Mouse (Mus musculus): Measurements from ENCODE around the gene Farp1. TPM values are rescaled to one million over a fixed set of nuclear protein-coding genes. Genes with fewer than 3 reads are reported as not detected.

Farp1 gene
- polyA plus RNA-seq, 1 experiment from 2014 or later = 8.8 TPM

GRCm38 (mm10) chr14:121093860-121094259, 58.9 kb downstream of the Farp1 start:
- no peak overlapping the region for H3K4me2 ChIP-seq
- ATAC-seq = no peak

GRCm38 (mm10) chr14:121097640-121098435, 62.8 kb downstream of the Farp1 start:
- Histone ChIP-seq H3K27ac (no peak overlapping the region), H3K9ac (no peak overlapping the region), H3K4me2 (no peak overlapping the region), H3K4me3 (no peak overlapping the region), H3K36me3 (no peaks in the 10 kb centered on the region), H3K27me3 (replicated peaks) (no peaks in the 10 kb centered on the region), H3K4me1 (peaks cover 18% of the 10 kb centered on the region), H3K9me3 (replicated peaks) (no peaks in the 10 kb centered on the region)
- 74% methylated on average over 12 of the region's 12 CpGs for WGBS (ENCODE audit: insufficient replicate concordance)
- no peak for ATAC-seq

More at GRCm38 (mm10) chr14:121093860-121094259, 58.9 kb downstream of the Farp1 start:
- H3K9ac ChIP-seq = no peak overlapping the region
- no peaks in the 10 kb centered on the region for H3K27me3 ChIP-seq (replicated peaks)
- no peaks in the 10 kb centered on the region for H3K9me3 ChIP-seq (replicated peaks)
- 71% methylated on average over 6 of the region's 6 CpGs for WGBS (ENCODE audit: insufficient replicate concordance)
- H3K4me3 ChIP-seq = no peak overlapping the region
- H3K27ac ChIP-seq = 0 out of 2 replicates have a peak overlapping the region, but pooled peaks have one; percentile 13
- peaks cover 10% of the 10 kb centered on the region for H3K36me3 ChIP-seq
- H3K4me1 ChIP-seq = peaks cover 14% of the 10 kb centered on the region; the same call in 1 of the 2 replicates

- WGBS (ENCODE audit: insufficient replicate concordance) = 69% methylated on average over 8 of the region's 8 CpGs
- no peak for ATAC-seq
Observed at GRCm38 (mm10) chr14:121099120-121099519, 64.1 kb downstream of the Farp1 start.

GRCm38 (mm10) chr14:121099876-121100275, 64.9 kb downstream of the Farp1 start:
- H3K27ac ChIP-seq = no peak overlapping the region
- H3K4me1 ChIP-seq = peaks cover 9% of the 10 kb centered on the region
- no peaks in the 10 kb centered on the region for H3K9me3 ChIP-seq (replicated peaks)
- no peak overlapping the region for H3K4me2 ChIP-seq
- ATAC-seq = no peak
- WGBS (ENCODE audit: insufficient replicate concordance) = 44% methylated on average over 2 of the region's 2 CpGs
- H3K4me3 ChIP-seq = no peak overlapping the region
- no peak overlapping the region for H3K9ac ChIP-seq
- no peaks in the 10 kb centered on the region for H3K27me3 ChIP-seq (replicated peaks)
- H3K36me3 ChIP-seq = peaks cover 2% of the 10 kb centered on the region; the same call in 1 of the 2 replicates

More at GRCm38 (mm10) chr14:121099120-121099519, 64.1 kb downstream of the Farp1 start:
- H3K9me3 ChIP-seq (replicated peaks) = no peaks in the 10 kb centered on the region
- no peaks in the 10 kb centered on the region for H3K27me3 ChIP-seq (replicated peaks)
- H3K36me3 ChIP-seq = peaks cover 2% of the 10 kb centered on the region; the same call in 1 of the 2 replicates
- H3K4me1 ChIP-seq = peaks cover 10% of the 10 kb centered on the region
- no peak overlapping the region for H3K4me2 ChIP-seq
- no peak overlapping the region for H3K4me3 ChIP-seq
- no peak overlapping the region for H3K9ac ChIP-seq
- no peak overlapping the region for H3K27ac ChIP-seq

GRCm38 (mm10) chr14:121100829-121101228, 65.8 kb downstream of the Farp1 start:
- Histone ChIP-seq H3K9ac (no peak overlapping the region), H3K4me3 (no peak overlapping the region), H3K36me3 (peaks cover 2% of the 10 kb centered on the region; the same call in 1 of the 2 replicates), H3K4me1 (peaks cover 9% of the 10 kb centered on the region), H3K4me2 (no peak overlapping the region), H3K27ac (no peak overlapping the region), H3K27me3 (replicated peaks) (no peaks in the 10 kb centered on the region), H3K9me3 (replicated peaks) (no peaks in the 10 kb centered on the region)
- 23% methylated on average over 2 of the region's 2 CpGs for WGBS (ENCODE audit: insufficient replicate concordance)
- ATAC-seq = no peak

- WGBS (ENCODE audit: insufficient replicate concordance) = 61% methylated on average over 5 of the region's 5 CpGs
- no peak overlapping the region for H3K9ac ChIP-seq
- no peak overlapping the region for H3K27ac ChIP-seq
- no peaks in the 10 kb centered on the region for H3K9me3 ChIP-seq (replicated peaks)
- no peaks in the 10 kb centered on the region for H3K27me3 ChIP-seq (replicated peaks)
- no peak for ATAC-seq
- peaks cover 12% of the 10 kb centered on the region for H3K4me1 ChIP-seq
- peaks cover 2% of the 10 kb centered on the region; the same call in 1 of the 2 replicates for H3K36me3 ChIP-seq
- no peak overlapping the region for H3K4me3 ChIP-seq
- H3K4me2 ChIP-seq = no peak overlapping the region
Observed at GRCm38 (mm10) chr14:121101531-121101930, 66.5 kb downstream of the Farp1 start.

GRCm38 (mm10) chr14:121102599-121102998, 67.6 kb downstream of the Farp1 start:
- Histone ChIP-seq H3K27ac (no peak overlapping the region), H3K36me3 (peaks cover 2% of the 10 kb centered on the region; the same call in 1 of the 2 replicates)
- WGBS (ENCODE audit: insufficient replicate concordance) = 71% methylated on average over 5 of the region's 5 CpGs

GRCm38 (mm10) chr14:121103459-121103858, 68.5 kb downstream of the Farp1 start:
- WGBS (ENCODE audit: insufficient replicate concordance) = 82% methylated on average over 9 of the region's 9 CpGs
- H3K4me2 ChIP-seq = no peak overlapping the region
- no peaks in the 10 kb centered on the region for H3K9me3 ChIP-seq (replicated peaks)

More at GRCm38 (mm10) chr14:121102599-121102998, 67.6 kb downstream of the Farp1 start:
- Histone ChIP-seq H3K9ac (no peak overlapping the region), H3K4me3 (no peak overlapping the region), H3K4me1 (peaks cover 18% of the 10 kb centered on the region; the same call in 1 of the 2 replicates), H3K9me3 (replicated peaks) (no peaks in the 10 kb centered on the region), H3K27me3 (replicated peaks) (no peaks in the 10 kb centered on the region), H3K4me2 (no peak overlapping the region)
- no peak for ATAC-seq

GRCm38 (mm10) chr14:121104760-121105329, 69.8 kb downstream of the Farp1 start:
- ATAC-seq = no peak
- Histone ChIP-seq H3K27me3 (replicated peaks) (no peaks in the 10 kb centered on the region), H3K4me1 (peaks cover 24% of the 10 kb centered on the region; the same call in 1 of the 2 replicates), H3K36me3 (peaks cover 2% of the 10 kb centered on the region; the same call in 1 of the 2 replicates), H3K9ac (no peak overlapping the region), H3K4me2 (no peak overlapping the region), H3K9me3 (replicated peaks) (no peaks in the 10 kb centered on the region), H3K4me3 (no peak overlapping the region), H3K27ac (no peak overlapping the region)
- 60% methylated on average over 7 of the region's 7 CpGs for WGBS (ENCODE audit: insufficient replicate concordance)

More at GRCm38 (mm10) chr14:121103459-121103858, 68.5 kb downstream of the Farp1 start:
- Histone ChIP-seq H3K4me3 (no peak overlapping the region), H3K9ac (no peak overlapping the region), H3K27ac (no peak overlapping the region), H3K27me3 (replicated peaks) (no peaks in the 10 kb centered on the region), H3K4me1 (peaks cover 18% of the 10 kb centered on the region; the same call in 1 of the 2 replicates), H3K36me3 (peaks cover 2% of the 10 kb centered on the region; the same call in 1 of the 2 replicates)
- ATAC-seq = no peak

- no peaks in the 10 kb centered on the region for H3K27me3 ChIP-seq (replicated peaks)
- WGBS (ENCODE audit: insufficient replicate concordance) = 52% methylated on average over 4 of the region's 4 CpGs
- H3K9me3 ChIP-seq (replicated peaks) = no peaks in the 10 kb centered on the region
- H3K27ac ChIP-seq = no peak overlapping the region
- no peak for ATAC-seq
- no peak overlapping the region for H3K9ac ChIP-seq
- peaks cover 27% of the 10 kb centered on the region for H3K4me1 ChIP-seq
- peaks cover 2% of the 10 kb centered on the region; the same call in 1 of the 2 replicates for H3K36me3 ChIP-seq
- no peak overlapping the region for H3K4me3 ChIP-seq
- no peak overlapping the region for H3K4me2 ChIP-seq
Observed at GRCm38 (mm10) chr14:121106906-121107305, 71.9 kb downstream of the Farp1 start.

- Histone ChIP-seq H3K4me3 (no peak overlapping the region), H3K36me3 (peaks cover 2% of the 10 kb centered on the region; the same call in 1 of the 2 replicates), H3K9me3 (replicated peaks) (no peaks in the 10 kb centered on the region), H3K4me1 (peaks cover 25% of the 10 kb centered on the region), H3K27me3 (replicated peaks) (no peaks in the 10 kb centered on the region), H3K4me2 (no peak overlapping the region), H3K9ac (no peak overlapping the region), H3K27ac (no peak overlapping the region; the same call in 1 of the 2 replicates)
- no peak for ATAC-seq
- 83% methylated on average over 10 of the region's 10 CpGs for WGBS (ENCODE audit: insufficient replicate concordance)
Observed at GRCm38 (mm10) chr14:121107707-121108285, 72.8 kb downstream of the Farp1 start.
